Mouse (Mus musculus): ENCODE results near the gene Tdgf1.

DNA sequence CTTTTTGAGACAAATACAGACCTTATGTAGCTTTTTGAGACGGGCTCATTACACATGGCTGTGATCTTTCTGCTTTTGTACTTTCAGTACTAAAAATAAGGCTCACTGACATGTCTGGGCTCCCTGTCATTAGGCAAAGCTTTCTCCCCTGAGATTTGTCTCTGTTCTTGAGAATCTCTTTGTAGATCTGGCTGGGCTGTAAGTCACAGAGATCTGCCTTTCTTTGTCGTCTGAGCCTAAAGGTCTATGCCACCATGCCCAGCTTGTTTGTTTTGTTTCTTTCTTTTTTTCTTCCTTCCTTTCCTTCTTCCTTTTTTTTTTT, 19.9 kb upstream of the Tdgf1 start:
- no peak for TF ChIP-seq JUN (IDR thresholded peaks at IDR 0.05; ENCODE audit: insufficient read depth, low read depth, low read length)
- no peak for TF ChIP-seq UBTF (IDR thresholded peaks at IDR 0.05; ENCODE audit: low read depth, low read length)
- no peak for TF ChIP-seq POLR2A (IDR thresholded peaks at IDR 0.05; ENCODE audit: low read depth, low read length)
- no peak for TF ChIP-seq CTCF (conservative IDR thresholded peaks at IDR 0.05 in 1 of 2, IDR thresholded peaks at IDR 0.05 in 1 of 2; ENCODE audit: low read depth in 2 of 2, low read length in 2 of 2)
- TF ChIP-seq MYC (IDR thresholded peaks at IDR 0.05; ENCODE audit: low read depth, low read length), result 0 out of 2 replicates have a peak, but pooled peaks have one; percentile 31
- no peak for TF ChIP-seq HCFC1 (IDR thresholded peaks at IDR 0.05; ENCODE audit: low read depth, low read length)
- TF ChIP-seq MAZ (IDR thresholded peaks at IDR 0.05; ENCODE audit: low read depth, low read length), result peak; percentile 49; the same call in 1 of the 2 replicates
- TF ChIP-seq CHD2 (IDR thresholded peaks at IDR 0.05; ENCODE audit: low read length), result 0 out of 2 replicates have a peak, but pooled peaks have one; percentile 9
- TF ChIP-seq GABPA (IDR thresholded peaks at IDR 0.05; ENCODE audit: insufficient replicate concordance, low read depth, low read length), result no peak
- no peak for TF ChIP-seq USF1 (IDR thresholded peaks at IDR 0.05; ENCODE audit: low read depth, low read length)
- no peak for TF ChIP-seq JUND (conservative IDR thresholded peaks at IDR 0.05; ENCODE audit: low read depth, low read length)
- TF ChIP-seq KAT2A (IDR thresholded peaks at IDR 0.05; ENCODE audit: insufficient replicate concordance, low read length), result no peak
- TF ChIP-seq ZC3H11A (IDR thresholded peaks at IDR 0.05; ENCODE audit: low read depth, low read length), result no peak

Measured in CH12.LX (cell line).